Mouse (Mus musculus): ENCODE data around the gene Frrs1l.
A peak's percentile ranks its signal among the peaks of the same experiment; 100 is the strongest.

The Frrs1l gene

GRCm38 (mm10) chr4:56990215-56990584, at the start of gene Frrs1l:
Frrs1l (minus strand) TSS chr4:56990391.
- peak; percentile 20 for DNase-seq (ENCODE audit: low read depth, low spot score)

DNA sequence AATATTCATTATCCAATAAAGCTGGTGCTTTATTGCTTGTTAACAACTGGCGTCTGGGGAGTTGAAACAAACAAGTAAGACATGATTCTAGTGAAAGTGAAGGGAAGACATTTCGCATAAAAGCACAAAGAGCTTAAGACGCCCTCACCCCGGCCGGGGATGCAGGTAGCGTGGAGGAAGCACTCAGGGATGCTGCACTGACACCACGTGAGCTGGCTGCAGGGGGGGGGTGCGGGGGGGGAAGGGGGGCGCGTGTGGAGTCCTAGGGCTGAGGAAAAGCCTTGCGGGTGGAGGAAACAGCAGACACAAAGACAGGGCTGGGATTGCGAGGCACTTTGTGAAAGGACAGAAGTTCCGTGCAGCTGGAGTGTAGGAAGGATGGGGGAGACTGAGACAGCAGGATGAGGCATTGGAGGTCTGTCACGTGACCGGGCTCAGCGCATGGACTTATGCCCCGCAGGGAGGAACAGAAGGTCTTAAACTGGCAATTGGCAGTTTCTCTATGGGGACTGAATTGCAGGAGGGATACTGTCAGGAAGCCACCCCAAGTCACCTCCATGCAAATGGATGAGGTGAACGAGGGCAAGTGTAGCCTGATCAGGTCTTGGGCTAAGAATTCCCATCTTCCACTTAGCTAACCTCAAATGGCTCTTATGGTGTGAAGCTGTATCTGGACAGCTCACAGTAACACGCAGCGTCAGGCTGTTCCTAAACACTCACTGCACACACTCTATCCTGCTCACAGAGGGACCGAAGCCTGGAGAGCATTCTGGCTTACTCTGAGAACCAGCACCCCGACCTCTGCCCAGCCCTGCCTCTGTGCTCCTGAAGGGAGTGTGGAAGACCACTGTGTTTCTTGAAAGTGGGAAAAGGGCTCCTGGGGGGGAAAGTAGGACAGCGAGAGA, 49.2 kb upstream of the Frrs1l start:
- peak; percentile 62 for DNase-seq (ENCODE audit: low read depth, low spot score)

- no peak for DNase-seq (ENCODE audit: low read depth, low spot score)
Measured at GRCm38 (mm10) chr4:57037554-57037953, 47.4 kb upstream of the Frrs1l start.

DNA sequence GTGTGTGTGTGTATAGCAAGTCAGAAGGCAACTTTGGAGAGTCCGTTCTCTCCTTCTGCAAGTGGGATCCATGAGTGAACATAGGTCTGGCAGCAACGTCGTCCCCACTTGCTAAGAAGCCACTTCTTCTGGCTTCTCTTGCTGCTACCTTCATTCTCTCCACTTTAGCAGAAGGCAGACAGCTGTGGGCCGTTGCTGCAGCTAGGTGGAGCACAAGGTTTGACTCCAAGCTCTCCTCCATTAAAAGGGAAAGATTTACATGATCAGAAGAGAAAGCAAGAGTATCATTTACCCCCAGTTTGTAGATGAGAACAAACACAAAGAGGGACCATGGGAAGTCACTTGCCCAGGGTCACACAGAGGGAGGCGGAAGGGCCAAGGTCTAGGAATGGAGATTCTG, 44.0 kb upstream of the Frrs1l start:
- no peak for DNase-seq (ENCODE audit: low read depth, low spot score)

DNA sequence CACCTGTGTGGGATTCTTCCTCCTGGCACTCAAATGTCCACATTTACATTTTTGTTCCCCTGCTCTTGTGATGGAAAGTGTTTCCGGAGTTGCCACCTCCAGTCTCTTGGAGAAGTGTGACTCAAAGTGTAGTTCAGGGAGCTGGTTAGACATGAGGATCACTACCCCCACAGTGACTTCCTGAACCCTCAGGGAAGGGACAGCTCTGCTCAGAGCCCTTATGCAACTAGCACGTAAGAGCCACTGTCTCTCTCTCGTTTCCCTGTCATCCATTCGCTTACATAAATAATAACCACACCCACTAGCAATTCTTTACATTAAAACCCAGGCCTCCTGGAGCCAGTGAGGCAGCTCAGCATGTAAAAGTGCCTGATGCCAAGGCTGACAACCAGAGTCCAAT, 41.2 kb upstream of the Frrs1l start:
- no peak for DNase-seq (ENCODE audit: low read depth, low spot score)

DNA sequence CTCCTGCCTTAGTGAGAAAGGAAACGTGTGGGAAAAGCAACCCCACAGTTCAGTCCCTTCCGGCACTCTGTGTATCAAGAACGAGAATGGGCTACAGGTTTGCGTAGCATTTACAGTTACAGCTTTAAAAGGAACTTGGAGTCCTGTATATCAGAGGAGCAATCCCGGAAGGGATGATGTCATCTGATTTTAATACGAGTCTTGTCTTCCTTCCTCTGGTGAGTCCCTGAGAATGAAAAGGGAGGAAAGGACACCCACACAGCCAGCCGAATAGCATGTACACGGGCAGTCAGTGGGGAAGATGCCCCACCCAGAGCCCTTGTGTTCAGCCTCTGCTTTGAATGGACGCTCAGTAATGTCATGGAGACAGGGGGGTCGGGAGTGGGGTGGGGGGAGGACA, 37.8 kb upstream of the Frrs1l start:
- DNase-seq (ENCODE audit: low read depth, low spot score): no peak

DNA sequence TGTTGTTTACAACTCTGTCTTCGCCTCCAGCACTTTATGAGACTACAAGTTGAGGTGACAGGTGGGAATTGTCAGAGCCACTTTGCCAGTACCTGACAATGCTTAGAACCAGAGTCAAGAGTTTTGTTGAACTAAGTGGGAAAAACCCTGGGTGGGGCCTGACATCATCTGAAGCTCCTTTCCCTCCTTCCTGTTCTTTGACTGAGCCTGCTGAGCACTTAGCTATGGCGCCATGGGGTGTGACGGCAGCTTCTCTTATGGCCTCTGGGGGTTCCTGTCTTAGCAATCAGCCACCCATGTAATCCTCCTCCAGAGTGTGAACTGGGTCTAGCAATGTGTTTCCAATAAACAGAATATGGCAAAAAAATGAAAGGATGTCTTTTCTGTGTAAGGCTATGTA, 33.3 kb upstream of the Frrs1l start:
- DNase-seq (ENCODE audit: low read depth, low spot score): no peak

DNA sequence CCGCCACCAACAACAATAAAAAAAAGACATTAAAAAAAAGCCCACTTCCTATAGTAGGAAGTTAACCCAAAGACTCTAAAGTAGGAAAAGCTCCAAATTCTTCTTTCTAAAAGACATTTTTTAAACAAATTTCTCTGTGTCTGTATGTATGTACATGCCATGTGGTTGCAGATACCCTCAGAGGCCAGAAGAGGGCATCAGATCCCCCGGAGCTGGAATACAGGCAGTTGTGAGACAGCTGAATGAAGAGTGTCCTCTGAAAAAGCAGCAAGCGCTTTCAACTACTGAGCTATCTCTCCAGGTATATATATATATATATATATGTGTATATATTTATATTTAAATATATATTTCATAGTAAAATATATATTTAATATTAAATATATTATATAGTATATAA, 31.1 kb upstream of the Frrs1l start:
- no peak for DNase-seq (ENCODE audit: low read depth, low spot score)

DNA sequence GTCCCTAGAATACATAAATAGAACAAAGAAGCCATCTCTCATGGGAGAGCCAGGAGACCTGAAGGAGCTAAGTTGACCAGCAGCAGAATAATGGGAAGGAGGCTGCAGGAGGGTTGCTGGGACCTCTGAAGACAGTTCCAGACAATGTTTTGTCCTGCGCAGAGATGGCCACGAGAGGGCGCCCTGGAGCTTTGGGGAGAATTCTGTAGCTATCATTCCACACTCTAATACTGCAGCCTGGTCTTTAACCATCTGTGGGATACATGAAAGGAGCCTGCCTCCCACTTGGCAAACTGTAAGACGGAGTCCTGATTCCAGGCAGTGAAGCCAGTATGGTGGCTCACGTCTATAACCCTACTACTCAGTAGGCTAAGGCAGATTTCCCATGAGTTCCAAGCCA, 27.0 kb upstream of the Frrs1l start:
- DNase-seq (ENCODE audit: low read depth, low spot score): peak; percentile 72

- DNase-seq (ENCODE audit: low read depth, low spot score): no peak
Measured at GRCm38 (mm10) chr4:57016366-57017171, 26.4 kb upstream of the Frrs1l start.

GRCm38 (mm10) chr4:57015032-57015431, 24.8 kb upstream of the Frrs1l start:
- DNase-seq (ENCODE audit: low read depth, low spot score): no peak

DNA sequence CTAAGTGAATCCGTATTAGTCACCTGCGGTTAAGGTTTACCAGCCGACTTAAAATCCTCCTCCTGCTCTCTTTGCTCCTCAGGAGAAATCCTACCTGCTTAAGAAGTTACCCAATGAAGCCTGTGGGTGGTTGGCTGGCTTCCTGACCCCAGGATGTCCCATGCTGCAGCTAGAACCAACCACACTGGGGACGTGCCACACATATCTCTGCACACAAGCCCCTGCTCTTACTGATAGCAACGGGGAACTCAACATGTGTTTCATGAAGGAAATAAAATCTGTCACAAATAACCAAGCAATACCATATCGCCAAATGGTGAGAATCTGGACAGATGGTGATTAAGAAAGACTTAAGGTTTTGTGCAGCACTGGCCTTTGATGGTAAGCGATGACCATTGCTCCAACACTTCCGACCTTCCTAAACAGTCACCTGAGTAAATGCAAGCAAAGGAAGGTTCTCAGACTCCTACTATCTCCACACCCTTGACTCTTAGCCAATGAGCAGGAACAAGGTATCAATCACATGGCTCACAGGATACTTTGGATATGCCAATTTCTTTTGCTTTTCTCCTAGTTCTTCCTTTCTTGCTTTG, 21.4 kb upstream of the Frrs1l start:
- no peak for DNase-seq (ENCODE audit: low read depth, low spot score)

DNA sequence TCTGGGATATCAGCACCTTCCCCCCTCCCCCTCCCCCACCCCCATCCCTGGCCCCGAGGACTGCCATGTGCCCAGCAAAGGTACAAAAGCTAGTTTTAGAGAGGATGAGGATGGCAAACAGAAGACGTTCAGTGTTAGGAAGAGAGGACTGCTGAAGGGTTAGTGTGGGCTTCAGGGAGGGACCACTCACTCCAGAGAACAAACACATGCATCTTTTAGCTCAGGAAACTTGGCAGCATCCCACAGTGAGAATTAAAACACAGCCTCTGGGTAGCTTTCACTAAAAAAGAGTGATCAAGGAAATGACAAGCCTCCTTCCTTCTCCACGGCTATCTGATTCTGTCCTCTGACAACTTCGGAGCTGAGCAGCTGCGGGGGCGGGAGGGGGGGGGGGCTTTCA, 20.7 kb upstream of the Frrs1l start:
- no peak for DNase-seq (ENCODE audit: low read depth, low spot score)

- DNase-seq (ENCODE audit: low read depth, low spot score): no peak
Measured at GRCm38 (mm10) chr4:57010425-57010824, 20.2 kb upstream of the Frrs1l start.

GRCm38 (mm10) chr4:57007717-57008116, 17.5 kb upstream of the Frrs1l start:
- no peak for DNase-seq (ENCODE audit: low read depth, low spot score)

- no peak for DNase-seq (ENCODE audit: low read depth, low spot score)
Measured at GRCm38 (mm10) chr4:57005011-57005410, 14.8 kb upstream of the Frrs1l start.

DNA sequence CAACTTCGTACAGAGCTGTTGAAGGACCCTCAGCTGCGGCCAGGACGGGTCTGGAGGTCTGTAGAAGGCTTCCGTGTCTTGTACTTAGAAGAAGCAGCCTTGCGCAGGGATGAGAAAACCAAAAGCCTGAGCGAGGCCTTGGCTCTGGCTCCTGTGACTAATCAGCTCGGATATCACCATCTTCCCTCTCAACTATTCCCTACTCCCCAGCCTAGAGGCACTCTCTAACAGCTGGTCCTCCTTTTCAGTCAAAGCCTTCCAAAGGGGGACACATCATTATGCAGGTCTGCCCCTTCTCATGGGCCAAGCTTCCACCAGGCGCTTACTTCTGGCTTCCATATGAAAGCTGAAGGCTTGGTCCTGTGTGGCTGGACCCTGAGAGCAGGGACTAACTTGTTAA, 13.7 kb upstream of the Frrs1l start:
- no peak for DNase-seq (ENCODE audit: low read depth, low spot score)

GRCm38 (mm10) chr4:57002751-57003150, 12.6 kb upstream of the Frrs1l start:
- peak; percentile 73 for DNase-seq (ENCODE audit: low read depth, low spot score)

GRCm38 (mm10) chr4:57001437-57001836, 11.2 kb upstream of the Frrs1l start:
- DNase-seq (ENCODE audit: low read depth, low spot score): no peak

GRCm38 (mm10) chr4:56993331-56993730, 3.1 kb upstream of the Frrs1l start:
- DNase-seq (ENCODE audit: low read depth, low spot score): no peak

DNA sequence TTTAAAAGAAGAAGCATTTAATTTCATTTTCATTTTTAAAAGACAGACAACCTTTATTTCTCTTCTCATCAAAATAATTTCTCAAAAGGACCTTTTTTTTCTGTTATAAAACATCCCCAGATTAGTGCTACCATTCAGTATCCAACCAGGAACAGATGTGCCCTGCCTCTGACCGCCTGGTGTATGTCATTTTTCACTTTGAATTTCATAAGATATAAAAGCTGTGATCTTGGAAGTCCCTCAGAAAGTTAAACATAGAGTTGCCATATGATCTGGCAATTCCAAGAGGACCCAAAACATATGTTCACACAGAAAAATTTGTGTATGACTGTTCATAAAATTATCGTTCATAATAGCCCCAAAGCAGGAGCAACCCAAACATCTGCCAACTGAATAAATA, 1.8 kb upstream of the Frrs1l start:
- DNase-seq (ENCODE audit: low read depth, low spot score): no peak

DNA sequence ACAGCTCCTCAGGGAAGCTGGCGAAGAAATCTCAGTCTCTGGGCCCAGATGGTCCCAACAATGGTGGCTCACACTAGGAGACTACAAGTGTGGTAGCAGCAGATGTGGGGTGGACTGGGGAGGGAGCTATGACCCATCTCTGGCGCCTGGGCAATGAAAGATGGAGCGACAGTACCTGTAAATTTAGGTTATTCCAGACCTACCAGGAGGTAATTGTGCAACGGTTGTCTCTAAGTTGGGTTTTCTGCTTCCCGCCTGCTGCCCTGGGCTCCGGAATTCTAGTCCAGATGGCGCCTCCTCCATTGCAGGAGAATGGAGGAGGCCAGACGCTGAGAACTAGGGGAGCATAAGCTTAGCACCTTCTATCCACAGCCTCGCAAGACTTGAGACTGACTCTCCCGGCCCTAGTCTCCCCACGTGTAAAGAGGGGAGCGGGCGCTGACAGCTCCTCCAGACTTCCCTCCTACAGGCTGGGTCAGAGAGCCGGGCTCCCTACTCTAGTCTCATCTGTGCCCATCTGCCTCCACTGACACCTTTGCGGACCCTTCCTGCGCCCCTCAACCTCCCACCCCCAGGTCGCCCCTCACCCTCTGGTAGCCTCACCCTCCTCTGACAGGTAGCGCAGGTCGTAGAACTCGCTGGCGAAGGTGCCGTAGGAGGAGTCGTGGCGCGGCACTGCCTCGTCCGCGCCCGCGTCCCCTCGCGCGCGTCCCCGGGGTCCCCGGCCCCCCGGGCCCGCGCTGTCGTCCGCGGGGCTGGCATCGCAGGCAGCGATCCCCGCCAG, 568 bp downstream of the Frrs1l start:
- DNase-seq (ENCODE audit: low read depth, low spot score): peak; percentile 17

Data from mesoderm, embryonic 11.5 days (tissue).